Mouse (Mus musculus) C2C12 (cell line): Measurements from ENCODE around the gene Hist1h1a. TPM values are rescaled to one million over a fixed set of nuclear protein-coding genes. Genes with fewer than 3 reads are reported as not detected.
"Not testable (repeated sequence)": the region's sequence is repeated elsewhere in the genome, so short reads cannot be mapped to it uniquely, and the experiment has no call there.

ENCODE experiments used
- H3K27me3 ChIP-seq: one replicate; pipeline ENCODE4 v1.6.1; 2011; ENCODE audit not compliant: control insufficient read depth, insufficient read depth, insufficient read length
- H3K36me3 ChIP-seq: one replicate; pipeline ENCODE4 v1.6.1; 2011; ENCODE audit not compliant: control insufficient read depth, insufficient read depth
- H3K4me3 ChIP-seq: one replicate; pipeline ENCODE4 v1.5.1; 2011; ENCODE audit warnings: mild to moderate bottlenecking, control low read depth; ENCODE audit not compliant: poor library complexity, insufficient read depth, severe bottlenecking
- H3K79me2 ChIP-seq: one replicate; pipeline ENCODE4 v1.6.1; 2011; ENCODE audit not compliant: control insufficient read depth, insufficient read depth
- H3K79me3 ChIP-seq: one replicate; pipeline ENCODE4 v1.6.1; 2011; ENCODE audit warnings: low read depth, control low read depth
- H3ac ChIP-seq: one replicate; pipeline ENCODE3; 2011; ENCODE audit warnings: low read depth; ENCODE audit not compliant: control insufficient read depth, insufficient read length
- CEBPB ChIP-seq: IDR thresholded peaks from one replicate; pipeline ENCODE4 v1.6.1; 2011; ENCODE audit warnings: low read depth, mild to moderate bottlenecking, control low read depth, moderate library complexity
- CTCF ChIP-seq: IDR thresholded peaks from one replicate; pipeline ENCODE4 v1.5.1; 2011; ENCODE audit not compliant: control insufficient read depth, insufficient read depth, insufficient read length
- FOSL1 ChIP-seq: IDR thresholded peaks from one replicate; pipeline ENCODE4 v1.8.0; 2011; ENCODE audit warnings: mild to moderate bottlenecking, low read length; ENCODE audit not compliant: poor library complexity, insufficient read depth, severe bottlenecking
- MAX ChIP-seq: IDR thresholded peaks from one replicate; pipeline ENCODE4 v1.6.1; 2011; ENCODE audit warnings: mild to moderate bottlenecking, control low read depth
- MYOD1 ChIP-seq: IDR thresholded peaks from one replicate; pipeline ENCODE4 v1.6.1; 2011; ENCODE audit warnings: low read depth; ENCODE audit not compliant: control insufficient read depth, insufficient read length
- MYOG ChIP-seq: IDR thresholded peaks from one replicate; pipeline ENCODE4 v1.6.1; 2011; ENCODE audit not compliant: control insufficient read depth, insufficient read length; ENCODE audit errors: extremely low read depth
- USF1 ChIP-seq: IDR thresholded peaks from one replicate; pipeline ENCODE4 v1.6.1; 2011; ENCODE audit warnings: low read depth, mild to moderate bottlenecking, control low read depth, moderate library complexity
- polyA plus RNA-seq: library from polyadenylated mRNA; unstranded; fragments of >200 nt; fragmentation: generic; extraction: Trizol; gene quantifications from one replicate; pipeline ENCODE4 v1.2.1, GENCODE M21; 2012; ENCODE audit warnings: missing spikeins

Hist1h1a gene
- polyA plus RNA-seq, 1 experiment: 1.5 TPM

GRCm38 (mm10) chr13:23747081-23747891, 16.2 kb upstream of the Hist1h1a start:
- Histone ChIP-seq H3K79me2 (no peaks in the 10 kb centered on the region), H3K27me3 (no peaks in the 10 kb centered on the region), H3K79me3 (no peaks in the 10 kb centered on the region), H3K36me3 (no peaks in the 10 kb centered on the region), H3ac (no peak overlapping the region), H3K4me3 (no peak overlapping the region)
- TF ChIP-seq MYOG (no peak), MAX (no peak), CEBPB (no peak), USF1 (no peak), CTCF (no peak), MYOD1 (no peak), FOSL1 (no peak)

- no peak for TF ChIP-seq USF1
- no peak for TF ChIP-seq MYOG
- no peak for TF ChIP-seq CEBPB
- no peak for TF ChIP-seq MYOD1
- TF ChIP-seq MAX: no peak
- TF ChIP-seq FOSL1: no peak
- TF ChIP-seq CTCF: no peak
- Histone ChIP-seq H3ac (no peak overlapping the region), H3K4me3 (no peak overlapping the region), H3K79me2 (no peaks in the 10 kb centered on the region), H3K79me3 (no peaks in the 10 kb centered on the region), H3K27me3 (no peaks in the 10 kb centered on the region), H3K36me3 (no peaks in the 10 kb centered on the region)
Measured at GRCm38 (mm10) chr13:23747892-23748288, 15.6 kb upstream of the Hist1h1a start.

- Histone ChIP-seq H3K36me3 (no peaks in the 10 kb centered on the region), H3K27me3 (no peaks in the 10 kb centered on the region), H3K79me2 (no peaks in the 10 kb centered on the region), H3ac (no peak overlapping the region), H3K4me3 (no peak overlapping the region), H3K79me3 (no peaks in the 10 kb centered on the region)
- TF ChIP-seq CEBPB: peak; percentile 67
- peak; percentile 24 for TF ChIP-seq FOSL1
- TF ChIP-seq MYOD1: no peak
Measured at GRCm38 (mm10) chr13:23749563-23750121, 13.8 kb upstream of the Hist1h1a start.

GRCm38 (mm10) chr13:23750839-23751477, 12.5 kb upstream of the Hist1h1a start, which contains the start of gene Hist1h2ab:
Gene Hist1h2ab, plus strand, starts transcription at chr13:23751126.
- not testable (repeated sequence) for H3K79me3 ChIP-seq, H3K27me3 ChIP-seq, H3K36me3 ChIP-seq, H3K79me2 ChIP-seq
- H3ac ChIP-seq: peak within 1 kb of the TSS; percentile 67
- peak; percentile 10 for TF ChIP-seq CEBPB
- peak within 1 kb of the TSS; percentile 14 for H3K4me3 ChIP-seq

GRCm38 (mm10) chr13:23751478-23751956, 11.9 kb upstream of the Hist1h1a start:
- Histone ChIP-seq H3K36me3 (no peaks in the 10 kb centered on the region), H3ac (peak overlapping the region; percentile 67), H3K27me3 (no peaks in the 10 kb centered on the region), H3K79me3 (no peaks in the 10 kb centered on the region), H3K79me2 (no peaks in the 10 kb centered on the region), H3K4me3 (peak overlapping the region; percentile 14)
- TF ChIP-seq USF1: no peak
- no peak for TF ChIP-seq MAX
- TF ChIP-seq MYOD1: no peak
- no peak for TF ChIP-seq MYOG
- no peak for TF ChIP-seq CEBPB
- no peak for TF ChIP-seq FOSL1
- no peak for TF ChIP-seq CTCF

- not testable (repeated sequence) for H3K27me3 ChIP-seq, H3K79me2 ChIP-seq, H3K79me3 ChIP-seq
Measured at GRCm38 (mm10) chr13:23752067-23752741, 11.3 kb upstream of the Hist1h1a start, which contains the start of gene Hist1h3b. Gene Hist1h3b, plus strand, starts transcription at chr13:23752267.

More at GRCm38 (mm10) chr13:23752067-23752741, 11.3 kb upstream of the Hist1h1a start, which contains the start of gene Hist1h3b:
- peak within 1 kb of the TSS; percentile 67 for H3ac ChIP-seq
- not testable (repeated sequence) for H3K36me3 ChIP-seq
- H3K4me3 ChIP-seq: peak within 1 kb of the TSS; percentile 14
